Mouse (Mus musculus) hindbrain, embryonic 12.5 days (tissue): ENCODE results near the gene Pbp2. TPM values are rescaled to one million over a fixed set of nuclear protein-coding genes. Genes with fewer than 3 reads are reported as not detected.

Experiments
- ATAC-seq: fragments of 200-750 bp; cut with Nextera tagmentation; 2 replicates; pipeline ENCODE4 v1.8.0; 2017; ENCODE audit warnings: moderate TSS enrichment; ENCODE audit not compliant: low FRiP score
- H3K27ac ChIP-seq: fragments of 300-500 bp; sonication (generic); 2 replicates; pipeline ENCODE4 v1.5.1; 2016; ENCODE audit warnings: mild to moderate bottlenecking
- H3K27me3 ChIP-seq: fragments of 300-500 bp; sonication (generic); 2 replicates; pipeline ENCODE4 v1.6.1; 2016; ENCODE audit warnings: mild to moderate bottlenecking
- H3K36me3 ChIP-seq: fragments of 300-500 bp; sonication (generic); 2 replicates; pipeline ENCODE4 v1.6.1; 2016; ENCODE audit warnings: mild to moderate bottlenecking
- H3K4me1 ChIP-seq: fragments of 300-500 bp; sonication (generic); 2 replicates; pipeline ENCODE4 v1.6.1; 2016
- H3K4me2 ChIP-seq: fragments of 300-500 bp; sonication (generic); replicated peaks from 2 replicates; pipeline ENCODE4 v1.6.1; 2016; ENCODE audit warnings: mild to moderate bottlenecking
- H3K4me3 ChIP-seq: fragments of 300-500 bp; sonication (generic); 2 replicates; pipeline ENCODE4 v1.5.1; 2016; ENCODE audit warnings: mild to moderate bottlenecking
- H3K9ac ChIP-seq: fragments of 300-500 bp; sonication (generic); 2 replicates; pipeline ENCODE4 v1.6.1; 2016; ENCODE audit warnings: mild to moderate bottlenecking, moderate library complexity
- H3K9me3 ChIP-seq: fragments of 300-500 bp; sonication (generic); replicated peaks from 2 replicates; pipeline ENCODE4 v1.6.1; 2016; ENCODE audit warnings: mild to moderate bottlenecking
- WGBS: fragments of 180-500 bp; shearing (Covaris S2); methylation state at CpG from one replicate; pipeline ENCODE4 v1.1.7; 2016; 5-methylcytosine and 5-hydroxymethylcytosine counted together
- polyA plus RNA-seq: library from polyadenylated mRNA; unstranded; fragments of >200 nt; fragmentation: Nextera tagmentation; extraction: Ambion mirVana; gene quantifications from 2 replicates; pipeline ENCODE4 v1.2.1, GENCODE M21; 2016

The Pbp2 gene
- polyA plus RNA-seq, 1 experiment from 2014 or later = 0.22 TPM

- no peak overlapping the region for H3K27ac ChIP-seq
- H3K36me3 ChIP-seq = no peaks in the 10 kb centered on the region
- no peak for ATAC-seq
- no peak overlapping the region for H3K4me2 ChIP-seq
- no peaks in the 10 kb centered on the region for H3K9me3 ChIP-seq
- no peaks in the 10 kb centered on the region for H3K27me3 ChIP-seq
- H3K4me3 ChIP-seq = no peak overlapping the region
- WGBS = 73% methylated on average over 3 of the region's 3 CpGs
- no peak overlapping the region for H3K9ac ChIP-seq
- H3K4me1 ChIP-seq = peaks cover 7% of the 10 kb centered on the region; the same call in 1 of the 2 replicates
These were observed 13.9 kb upstream of the Pbp2 start for GRCm38 (mm10) chr6:135324111-135324510.

DNA sequence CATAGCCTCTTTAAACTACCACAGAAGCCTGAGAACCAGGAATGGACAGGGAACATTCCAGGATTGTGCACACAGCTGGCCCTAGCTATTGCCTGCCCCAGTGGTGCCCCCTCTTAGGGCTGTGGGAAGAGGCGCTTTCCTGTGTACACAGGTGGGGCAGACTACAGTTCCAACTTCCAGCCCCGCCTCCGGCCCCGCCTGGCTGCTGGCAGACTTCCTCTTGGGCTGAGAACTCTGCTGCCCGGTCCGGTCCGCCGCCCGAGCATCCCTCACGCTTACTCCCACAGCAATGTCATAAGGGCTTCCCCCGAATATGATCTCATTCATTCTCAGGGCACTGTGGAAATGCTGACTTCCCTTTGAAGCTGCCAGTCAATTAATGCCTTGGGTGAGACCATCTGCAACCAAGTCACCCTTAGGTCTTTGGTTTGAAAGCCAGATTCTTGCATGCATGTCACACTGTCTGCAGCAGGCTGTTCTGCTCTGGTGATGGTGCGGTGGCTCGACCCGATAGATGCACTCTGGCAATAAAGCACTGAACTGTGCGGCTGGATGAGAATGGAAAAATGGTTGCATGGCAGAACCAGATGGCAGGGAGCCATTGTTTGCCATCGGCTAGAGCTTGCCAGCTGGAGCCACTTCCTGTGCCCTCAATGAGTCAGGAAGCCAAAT, 13.2 kb upstream of the Pbp2 start:
- Histone ChIP-seq H3K9ac (no peak overlapping the region), H3K9me3 (no peaks in the 10 kb centered on the region), H3K4me2 (no peak overlapping the region), H3K4me3 (no peak overlapping the region), H3K27ac (0 out of 2 replicates have a peak overlapping the region, but pooled peaks have one; percentile 24), H3K4me1 (peaks cover 7% of the 10 kb centered on the region; the same call in 1 of the 2 replicates), H3K36me3 (no peaks in the 10 kb centered on the region), H3K27me3 (no peaks in the 10 kb centered on the region)
- 44% methylated on average over 16 of the region's 16 CpGs for WGBS
- ATAC-seq = peak; percentile 71

DNA sequence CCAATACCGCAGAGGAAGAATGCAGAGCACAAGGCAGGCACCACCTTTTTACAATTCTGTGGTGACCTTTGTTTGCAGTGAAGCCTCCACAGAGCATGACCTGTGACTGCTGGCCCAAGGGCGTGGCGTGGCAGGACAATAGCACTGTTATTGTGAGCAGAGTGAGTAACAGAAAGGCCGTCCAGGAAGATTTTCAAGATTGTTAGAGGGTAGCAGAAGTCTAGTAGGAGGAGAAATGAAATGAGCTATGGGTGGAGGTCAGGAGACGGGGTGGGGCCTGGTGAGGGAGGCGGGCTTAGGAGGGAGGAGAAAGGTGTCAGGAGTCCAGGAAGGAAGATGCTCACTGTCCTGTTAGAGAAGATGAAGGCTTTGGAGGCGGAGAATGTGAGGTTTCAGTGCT, 12.5 kb upstream of the Pbp2 start:
- H3K4me3 ChIP-seq = no peak overlapping the region
- 0 out of 2 replicates have a peak, but pooled peaks have one; percentile 15 for ATAC-seq
- H3K4me1 ChIP-seq = peaks cover 7% of the 10 kb centered on the region; the same call in 1 of the 2 replicates
- no peaks in the 10 kb centered on the region for H3K9me3 ChIP-seq
- H3K27ac ChIP-seq = no peak overlapping the region
- H3K27me3 ChIP-seq = no peaks in the 10 kb centered on the region
- no peak overlapping the region for H3K9ac ChIP-seq
- no peaks in the 10 kb centered on the region for H3K36me3 ChIP-seq
- no peak overlapping the region for H3K4me2 ChIP-seq
- WGBS = 57% methylated on average over 7 of the region's 7 CpGs

DNA sequence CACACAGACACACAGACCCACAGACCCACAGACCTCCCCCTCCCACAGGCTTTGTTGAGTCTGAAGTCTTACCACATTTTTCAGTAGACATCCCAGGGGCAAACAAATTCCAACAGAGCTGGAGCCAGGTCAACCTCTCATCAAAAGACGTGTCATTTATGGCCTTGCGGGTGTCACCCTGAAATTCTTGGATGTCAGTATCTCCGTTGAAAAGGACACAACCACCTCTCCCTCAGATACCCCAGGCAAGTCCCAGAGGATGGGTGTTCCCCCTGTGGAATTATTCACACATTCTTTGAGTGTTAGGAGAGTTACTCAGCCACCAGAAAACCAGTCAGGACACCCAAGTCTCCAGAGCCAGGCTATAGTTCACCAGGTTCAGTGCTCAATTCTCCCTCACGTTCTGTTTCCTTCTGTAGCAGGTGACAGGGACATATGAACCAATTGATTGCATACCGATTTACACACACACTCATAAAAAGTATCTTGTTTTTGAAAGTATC, 9.3 kb upstream of the Pbp2 start:
- H3K4me2 ChIP-seq = no peak overlapping the region
- ATAC-seq = no peak
- H3K9ac ChIP-seq = no peak overlapping the region
- H3K36me3 ChIP-seq = no peaks in the 10 kb centered on the region
- no peaks in the 10 kb centered on the region for H3K27me3 ChIP-seq
- no peak overlapping the region for H3K4me3 ChIP-seq
- H3K27ac ChIP-seq = no peak overlapping the region
- H3K4me1 ChIP-seq = peaks cover 7% of the 10 kb centered on the region; the same call in 1 of the 2 replicates
- no peaks in the 10 kb centered on the region for H3K9me3 ChIP-seq
- WGBS = 83% methylated on average over 5 of the region's 5 CpGs

DNA sequence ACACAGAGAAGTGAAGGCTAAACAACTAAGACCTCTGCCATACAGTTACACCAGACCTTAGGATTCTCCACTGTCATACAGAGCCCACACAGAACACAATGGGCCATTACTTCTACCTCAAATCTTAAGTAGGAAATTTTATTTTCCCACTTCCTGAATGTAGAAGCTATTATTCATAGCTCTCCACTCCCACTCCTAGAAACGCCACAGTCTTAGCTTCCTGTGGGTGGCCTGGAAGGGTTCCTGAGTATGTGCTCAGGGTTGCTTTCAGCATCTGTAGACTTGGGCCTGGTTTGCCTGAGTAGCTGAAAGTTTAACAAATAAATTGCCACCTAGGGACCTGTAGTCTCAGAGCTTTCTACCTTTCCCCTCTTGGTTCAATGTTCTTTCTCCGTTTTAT, 5.9 kb upstream of the Pbp2 start:
- Histone ChIP-seq H3K4me3 (no peak overlapping the region), H3K36me3 (no peaks in the 10 kb centered on the region), H3K27ac (no peak overlapping the region), H3K9ac (no peak overlapping the region), H3K9me3 (no peaks in the 10 kb centered on the region), H3K4me2 (no peak overlapping the region), H3K4me1 (0 out of 2 replicates have a peak, but pooled peaks cover 3% of the 10 kb centered on the region), H3K27me3 (no peaks in the 10 kb centered on the region)
- 95% methylated on average over 2 of the region's 2 CpGs for WGBS
- ATAC-seq = no peak

DNA sequence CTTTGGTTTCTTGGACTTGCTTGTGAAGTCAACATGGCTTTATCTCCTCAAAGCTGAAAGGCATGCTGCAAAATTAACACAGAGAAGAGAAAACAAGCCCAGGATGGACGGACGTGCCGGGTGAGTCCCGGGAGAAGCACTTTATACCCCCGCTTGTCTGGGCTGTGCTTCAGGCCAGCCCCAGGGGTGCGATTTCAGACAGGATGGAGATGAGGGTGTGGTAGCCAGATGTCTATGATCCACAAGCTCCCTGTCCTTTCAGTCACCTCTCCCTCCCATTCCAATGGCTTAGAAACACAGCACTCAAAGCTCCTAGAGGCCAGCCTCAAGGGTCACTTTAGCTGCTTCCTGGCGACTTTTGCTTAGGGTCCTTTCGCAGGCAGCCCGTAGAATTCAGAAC, 3.8 kb upstream of the Pbp2 start:
- H3K27me3 ChIP-seq = no peaks in the 10 kb centered on the region
- no peak overlapping the region for H3K9ac ChIP-seq
- 75% methylated on average over 9 of the region's 9 CpGs for WGBS
- ATAC-seq = no peak
- no peak overlapping the region for H3K4me3 ChIP-seq
- no peaks in the 10 kb centered on the region for H3K9me3 ChIP-seq
- no peak overlapping the region for H3K4me2 ChIP-seq
- no peaks in the 10 kb centered on the region for H3K36me3 ChIP-seq
- no peak overlapping the region for H3K27ac ChIP-seq
- 0 out of 2 replicates have a peak, but pooled peaks cover 3% of the 10 kb centered on the region for H3K4me1 ChIP-seq

- H3K4me3 ChIP-seq = no peak overlapping the region
- no peak for ATAC-seq
- 0 out of 2 replicates have a peak, but pooled peaks cover 3% of the 10 kb centered on the region for H3K4me1 ChIP-seq
- H3K27me3 ChIP-seq = no peaks in the 10 kb centered on the region
- H3K36me3 ChIP-seq = no peaks in the 10 kb centered on the region
- H3K9me3 ChIP-seq = no peaks in the 10 kb centered on the region
- H3K4me2 ChIP-seq = no peak overlapping the region
- 92% methylated on average over 5 of the region's 5 CpGs for WGBS
- no peak overlapping the region for H3K27ac ChIP-seq
- no peak overlapping the region for H3K9ac ChIP-seq
These were observed 1.8 kb upstream of the Pbp2 start for GRCm38 (mm10) chr6:135312038-135312437.

GRCm38 (mm10) chr6:135304576-135305260, 5.5 kb downstream of the Pbp2 start:
- Histone ChIP-seq H3K36me3 (no peaks in the 10 kb centered on the region), H3K4me3 (no peak overlapping the region), H3K9ac (no peak overlapping the region), H3K27me3 (no peaks in the 10 kb centered on the region; the same call in 1 of the 2 replicates), H3K27ac (0 out of 2 replicates have a peak overlapping the region, but pooled peaks have one; percentile 7), H3K4me1 (0 out of 2 replicates have a peak, but pooled peaks cover 3% of the 10 kb centered on the region), H3K9me3 (no peaks in the 10 kb centered on the region), H3K4me2 (no peak overlapping the region)
- ATAC-seq = no peak
- 63% methylated on average over 7 of the region's 7 CpGs for WGBS

DNA sequence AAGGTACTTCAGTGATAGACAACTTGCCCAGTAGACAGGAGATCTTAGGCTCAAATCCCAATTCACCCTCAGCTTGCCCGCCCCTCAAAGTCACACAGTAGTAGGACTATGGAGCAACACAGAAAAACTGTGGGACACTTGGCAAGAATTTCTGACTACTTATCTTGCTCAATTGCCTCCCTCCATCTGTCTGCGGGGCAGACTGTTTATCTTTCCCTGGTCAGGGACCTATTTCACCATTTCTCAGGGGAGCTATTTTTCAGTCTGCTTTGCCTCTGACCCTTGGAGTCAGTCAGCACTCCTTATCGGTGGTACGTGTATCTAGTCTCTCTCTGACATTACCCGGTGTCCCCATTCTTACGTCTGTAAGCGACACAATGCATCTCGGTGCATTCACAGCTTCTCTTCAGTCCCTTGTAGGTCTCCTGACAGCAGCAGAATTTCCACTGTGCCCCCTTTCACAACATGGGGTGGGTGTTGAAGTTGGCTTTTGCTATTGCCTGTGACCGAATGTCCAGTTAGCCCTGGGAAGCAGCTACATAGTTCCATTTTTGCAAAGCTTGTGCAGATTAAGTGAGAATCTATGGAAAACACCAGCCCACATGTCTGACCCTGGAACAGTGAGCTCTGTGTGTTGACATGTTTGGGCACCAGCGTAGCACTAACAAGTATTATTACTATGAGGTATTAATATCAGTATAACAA, 7.6 kb downstream of the Pbp2 start:
- Histone ChIP-seq H3K4me1 (0 out of 2 replicates have a peak, but pooled peaks cover 3% of the 10 kb centered on the region), H3K4me3 (no peak overlapping the region), H3K36me3 (no peaks in the 10 kb centered on the region), H3K27ac (no peak overlapping the region), H3K9ac (no peak overlapping the region), H3K27me3 (no peaks in the 10 kb centered on the region; the same call in 1 of the 2 replicates), H3K9me3 (no peaks in the 10 kb centered on the region), H3K4me2 (no peak overlapping the region)
- no peak for ATAC-seq
- 85% methylated on average over 10 of the region's 10 CpGs for WGBS

- H3K9me3 ChIP-seq = no peaks in the 10 kb centered on the region
- no peak overlapping the region for H3K27ac ChIP-seq
- no peak for ATAC-seq
- H3K4me2 ChIP-seq = no peak overlapping the region
- no peak overlapping the region for H3K4me3 ChIP-seq
- peaks cover 5% of the 10 kb centered on the region for H3K4me1 ChIP-seq
- 90% methylated on average over 4 of the region's 4 CpGs for WGBS
- no peak overlapping the region for H3K9ac ChIP-seq
- H3K36me3 ChIP-seq = no peaks in the 10 kb centered on the region
- H3K27me3 ChIP-seq = no peaks in the 10 kb centered on the region; the same call in 1 of the 2 replicates
These were observed 9.7 kb downstream of the Pbp2 start for GRCm38 (mm10) chr6:135300469-135300868.

DNA sequence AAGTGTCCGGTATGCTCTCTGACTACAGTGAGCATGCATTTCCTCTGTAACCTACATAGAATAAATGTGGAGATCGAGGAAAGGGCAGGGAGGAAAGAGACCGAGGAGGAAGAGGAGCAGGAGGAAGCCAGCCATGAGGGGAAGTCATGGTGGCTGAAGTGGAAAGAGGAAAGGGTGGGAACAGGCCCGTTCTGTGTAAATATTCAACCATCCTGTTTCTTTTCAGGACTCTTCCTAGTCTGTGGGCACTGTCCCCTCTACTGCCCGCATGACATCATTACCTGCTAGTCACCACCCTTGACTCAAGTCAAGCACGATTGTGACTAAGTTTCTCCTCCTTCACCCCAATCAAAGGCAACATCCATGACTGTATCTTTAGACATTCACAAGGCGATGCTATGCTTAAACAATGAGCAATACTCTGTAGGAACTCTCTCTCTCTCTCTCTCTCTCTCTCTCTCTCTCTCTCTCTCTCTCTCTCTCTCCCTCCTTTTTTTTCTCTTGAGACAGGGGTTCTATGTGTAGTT, 11.1 kb downstream of the Pbp2 start:
- Histone ChIP-seq H3K27ac (no peak overlapping the region), H3K4me1 (peaks cover 4% of the 10 kb centered on the region), H3K27me3 (no peaks in the 10 kb centered on the region; the same call in 1 of the 2 replicates), H3K9me3 (no peaks in the 10 kb centered on the region), H3K36me3 (no peaks in the 10 kb centered on the region), H3K4me2 (no peak overlapping the region), H3K9ac (no peak overlapping the region), H3K4me3 (no peak overlapping the region)
- 87% methylated on average over 7 of the region's 7 CpGs for WGBS
- no peak for ATAC-seq

- Histone ChIP-seq H3K27me3 (no peaks in the 10 kb centered on the region), H3K4me1 (peaks cover 4% of the 10 kb centered on the region), H3K9me3 (no peaks in the 10 kb centered on the region), H3K36me3 (no peaks in the 10 kb centered on the region), H3K4me3 (no peak overlapping the region), H3K27ac (no peak overlapping the region), H3K4me2 (no peak overlapping the region), H3K9ac (no peak overlapping the region)
- ATAC-seq = no peak
- WGBS = 93% methylated on average over 7 of the region's 7 CpGs
These were observed 12.6 kb downstream of the Pbp2 start for GRCm38 (mm10) chr6:135297570-135297969.
